Mouse (Mus musculus) G1E (cell line): ENCODE data around the gene Znrf1.

Source experiments
- CTCF ChIP-seq: IDR thresholded peaks from 2 replicates; pipeline ENCODE4 v1.5.1; 2012; ENCODE audit warnings: low read depth, low read length, inconsistent platforms, mixed read lengths
- GATA1 ChIP-seq: IDR thresholded peaks from 2 replicates; pipeline ENCODE4 v1.6.1; 2012; ENCODE audit warnings: borderline replicate concordance, low read length, inconsistent platforms, mixed read lengths
- TAL1 ChIP-seq: conservative IDR thresholded peaks from 2 replicates; pipeline ENCODE4 v1.6.1; 2012; ENCODE audit warnings: low read depth, low read length, inconsistent platforms, mixed read lengths

- TF ChIP-seq GATA1 (no peak), CTCF (no peak), TAL1 (no peak)
Observed at GRCm38 (mm10) chr8:111591176-111591575, 55.3 kb downstream of the Znrf1 start.
